Mouse (Mus musculus) lung, postnatal 4 days (tissue): ENCODE results near the gene Fam47e.
"Not testable (repeated sequence)": the region's sequence is repeated elsewhere in the genome, so short reads cannot be mapped to it uniquely, and the experiment has no call there.

Experiments
- DNase-seq, 2 experiments: peaks; one replicate each; pipeline ENCODE4 v3.0.0; 2021

Fam47e gene

DNA sequence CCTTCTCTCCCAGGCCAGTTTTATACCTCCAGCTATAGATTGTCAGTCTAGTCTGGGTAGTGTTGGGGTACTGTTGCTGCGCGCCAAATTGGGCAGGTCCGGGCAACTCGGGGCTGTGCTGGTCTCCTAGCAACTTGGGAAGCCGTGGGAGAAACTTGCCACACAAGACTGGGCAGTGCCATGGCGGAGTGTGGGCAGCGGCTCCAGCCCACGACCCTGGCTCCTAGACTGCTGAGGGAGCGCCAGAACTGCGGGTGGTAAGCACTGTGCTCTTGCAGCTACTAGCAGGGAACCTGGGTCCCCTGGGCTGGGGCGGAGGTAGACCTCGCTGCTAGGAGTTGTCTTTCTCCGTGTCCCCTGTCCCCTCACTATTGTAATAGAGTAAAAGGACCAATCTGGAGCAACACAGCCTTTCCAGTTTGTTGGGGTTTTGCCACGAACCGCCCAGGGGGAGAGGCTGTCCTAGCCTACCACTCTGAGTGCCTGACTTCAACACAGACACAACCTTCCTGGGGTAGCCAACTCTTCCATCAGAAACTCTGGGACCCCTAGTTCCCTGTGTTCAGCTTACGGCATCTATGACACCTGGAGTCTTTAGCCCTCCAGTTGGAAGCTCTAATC lies at the start of gene Fam47e:
Gene Fam47e (plus strand): TSS at position 179 of the 621 bp plus-strand sequence.
- no peak for DNase-seq

DNA sequence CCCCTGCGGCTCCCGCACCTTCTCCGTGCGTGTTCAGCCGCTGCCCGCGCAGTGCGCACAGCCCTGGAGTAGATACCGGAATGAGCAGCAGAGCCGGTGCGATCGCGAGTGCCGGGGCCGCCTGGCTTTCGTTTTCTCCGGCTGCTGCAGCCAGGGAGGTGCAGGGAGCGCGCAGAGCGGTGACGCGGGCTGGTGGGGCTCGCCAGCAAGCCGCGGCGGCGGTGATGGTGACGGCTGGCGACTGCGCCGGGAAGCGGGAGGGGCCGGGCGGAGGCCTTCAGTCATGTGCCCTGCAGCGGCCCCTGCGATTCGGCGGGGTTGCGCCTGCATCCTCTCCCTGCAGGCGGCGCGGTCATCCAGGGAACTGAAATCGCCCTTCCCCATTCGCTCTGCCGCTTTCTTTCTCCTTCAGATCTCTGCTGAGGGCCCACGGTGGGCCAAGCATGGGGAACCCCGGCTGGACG lies 49.4 kb upstream of the Fam47e start:
- DNase-seq = peak; percentile 97 to 99

- DNase-seq = peak in 1 of 2 experiments; percentile 62
These were observed 48.6 kb upstream of the Fam47e start for GRCm38 (mm10) chr5:92506301-92506729.

DNA sequence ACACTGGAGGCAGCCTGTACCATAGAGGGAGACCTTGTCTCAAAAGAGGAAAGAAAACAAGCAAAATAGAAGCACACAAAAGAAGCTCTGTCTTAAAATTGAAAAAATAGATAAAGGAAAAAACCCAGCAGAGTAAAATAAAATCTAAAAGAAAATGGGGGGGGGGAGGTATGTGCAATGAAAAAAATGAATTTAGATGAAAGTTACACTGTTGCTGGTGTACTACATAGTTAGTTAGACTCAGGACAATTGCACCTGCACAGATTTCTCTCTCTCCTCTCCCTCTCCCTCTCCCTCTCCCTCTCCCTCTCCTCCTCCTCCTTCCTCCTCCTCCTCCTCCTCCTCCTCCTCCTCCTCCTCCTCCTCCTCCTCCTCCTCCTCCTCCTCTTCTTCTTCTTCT lies 48.1 kb upstream of the Fam47e start, which contains the start of gene Scarb2:
Gene Scarb2 (minus strand): TSS at position 101 of the 400 bp plus-strand sequence.
- no peak for DNase-seq

- no peak for DNase-seq
These were observed 46.0 kb upstream of the Fam47e start for GRCm38 (mm10) chr5:92508853-92509252.

DNA sequence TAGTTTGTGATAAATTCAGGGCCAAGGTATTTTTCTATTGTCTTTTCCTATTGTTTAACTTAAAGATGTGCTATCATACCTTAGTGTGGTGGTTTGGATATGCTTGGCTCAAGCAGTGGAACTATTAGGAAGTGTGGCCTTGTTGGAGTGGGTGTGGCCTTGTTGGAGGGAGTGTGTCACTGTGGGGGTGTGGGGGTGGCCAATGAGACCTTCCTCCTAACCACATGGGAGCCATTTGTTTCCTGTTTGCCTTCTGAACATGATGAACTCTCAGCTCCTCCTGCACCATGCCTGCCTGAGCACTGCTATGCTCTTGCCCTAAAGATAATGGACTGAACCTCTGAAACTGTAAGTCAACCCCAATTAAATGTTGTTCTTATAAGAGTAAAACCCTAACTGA lies 43.6 kb upstream of the Fam47e start:
- DNase-seq = no peak

DNA sequence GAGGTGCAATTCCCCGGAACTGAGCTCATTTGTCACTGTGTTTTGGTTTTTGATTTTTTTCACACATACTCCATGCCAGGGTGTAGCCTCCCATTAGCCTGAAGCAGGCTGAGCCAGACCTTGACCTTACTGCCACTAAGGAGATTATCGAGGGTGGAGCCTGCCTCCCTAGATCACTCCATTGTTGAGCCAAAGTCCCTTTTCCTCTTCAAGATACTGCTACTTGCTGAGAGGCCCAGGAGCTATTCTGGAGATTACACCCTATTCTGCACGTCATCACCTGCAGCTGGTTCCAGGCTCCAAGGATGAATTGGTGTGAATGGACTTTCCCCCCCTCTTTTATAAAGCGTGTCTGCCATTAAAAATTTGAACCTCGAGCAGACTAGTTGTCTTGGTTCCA lies 42.8 kb upstream of the Fam47e start:
- DNase-seq = no peak

- DNase-seq = not testable (repeated sequence)
These were observed 33.7 kb upstream of the Fam47e start for GRCm38 (mm10) chr5:92521131-92521530.

- peak; percentile 61 to 70 for DNase-seq
These were observed 30.0 kb upstream of the Fam47e start for GRCm38 (mm10) chr5:92524821-92525258.

GRCm38 (mm10) chr5:92539698-92540097 lies 15.2 kb upstream of the Fam47e start:
- no peak for DNase-seq

DNA sequence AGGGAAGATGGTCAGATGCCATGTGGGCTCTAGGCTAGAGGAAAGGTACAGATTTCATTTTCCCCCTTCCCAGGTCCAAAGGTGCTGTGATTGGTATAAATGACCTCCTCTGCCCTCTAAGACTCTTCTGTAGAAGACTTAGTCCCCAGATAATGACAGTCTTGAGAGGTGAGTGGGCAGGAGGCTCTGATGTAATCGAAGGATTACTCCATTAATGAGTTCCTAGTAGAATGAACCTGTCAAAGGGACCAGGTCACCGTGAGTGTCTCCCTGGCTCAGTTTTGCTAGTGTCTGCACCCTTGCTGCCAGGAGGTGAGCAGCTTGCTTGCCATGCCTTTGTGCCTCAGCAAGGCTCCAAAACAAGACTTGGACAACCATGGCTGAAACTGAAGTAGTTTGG lies 2.3 kb upstream of the Fam47e start:
- no peak for DNase-seq

DNA sequence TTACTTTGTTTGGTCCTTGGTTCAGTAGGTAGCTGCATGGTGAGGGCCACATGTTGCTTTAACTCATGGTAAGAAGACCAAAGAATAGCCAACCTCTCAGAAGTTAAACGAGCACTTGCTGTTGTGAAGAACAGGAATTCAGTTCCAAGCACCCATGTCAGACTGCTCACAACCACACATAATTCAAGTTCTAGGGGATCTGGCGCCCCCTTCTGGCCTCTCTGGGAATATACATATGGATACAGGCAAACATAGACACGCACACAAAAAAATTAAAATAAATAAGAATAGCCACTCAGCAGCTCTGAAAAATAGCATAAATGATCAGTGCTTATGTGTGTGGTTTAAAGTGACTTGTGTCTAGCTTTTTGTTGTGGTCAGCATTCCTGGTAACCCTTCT lies 930 bp upstream of the Fam47e start:
- DNase-seq = no peak

GRCm38 (mm10) chr5:92554443-92554842 lies 426 bp upstream of the Fam47e start:
- DNase-seq = no peak

DNA sequence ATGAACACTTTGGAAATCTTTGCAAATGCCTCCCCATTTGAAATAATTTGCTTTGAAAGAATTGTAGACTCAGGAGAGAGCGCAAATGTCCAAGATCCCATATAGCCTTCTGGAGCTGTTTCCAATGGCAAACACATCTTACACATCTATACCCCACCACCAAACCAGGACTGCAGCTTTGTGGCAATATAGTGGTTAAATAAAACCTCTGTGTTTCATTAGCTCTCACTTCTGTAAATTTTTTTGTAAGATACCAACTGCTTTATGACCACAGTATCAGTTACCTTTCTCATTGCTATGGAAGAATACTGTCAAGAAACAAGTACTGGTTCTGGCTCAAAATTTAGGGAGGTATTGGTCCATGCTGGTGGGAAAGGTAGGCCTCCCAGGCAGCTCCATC lies 1.0 kb downstream of the Fam47e start:
- DNase-seq = no peak

- no peak for DNase-seq
These were observed 2.6 kb downstream of the Fam47e start for GRCm38 (mm10) chr5:92557508-92557907.

DNA sequence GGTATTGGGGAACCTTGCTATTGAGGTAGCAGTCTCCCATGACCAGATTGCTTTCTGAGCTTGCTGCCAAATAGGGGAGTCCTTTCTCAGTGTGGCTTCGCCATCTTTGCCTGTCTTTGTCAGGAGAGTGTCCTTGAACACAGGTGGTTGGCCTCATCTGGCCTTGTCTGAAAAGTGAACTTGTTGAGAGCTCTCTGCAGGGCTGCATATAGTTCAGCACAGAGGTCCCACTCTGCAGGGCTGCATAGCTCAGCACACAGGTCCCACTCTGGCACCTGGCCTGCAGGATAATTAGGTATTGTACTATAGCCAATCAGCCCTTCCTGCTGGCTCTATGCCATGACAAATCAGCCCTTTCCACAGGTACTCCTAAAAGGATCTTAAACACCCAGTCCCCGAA lies 5.3 kb downstream of the Fam47e start:
- DNase-seq = no peak

DNA sequence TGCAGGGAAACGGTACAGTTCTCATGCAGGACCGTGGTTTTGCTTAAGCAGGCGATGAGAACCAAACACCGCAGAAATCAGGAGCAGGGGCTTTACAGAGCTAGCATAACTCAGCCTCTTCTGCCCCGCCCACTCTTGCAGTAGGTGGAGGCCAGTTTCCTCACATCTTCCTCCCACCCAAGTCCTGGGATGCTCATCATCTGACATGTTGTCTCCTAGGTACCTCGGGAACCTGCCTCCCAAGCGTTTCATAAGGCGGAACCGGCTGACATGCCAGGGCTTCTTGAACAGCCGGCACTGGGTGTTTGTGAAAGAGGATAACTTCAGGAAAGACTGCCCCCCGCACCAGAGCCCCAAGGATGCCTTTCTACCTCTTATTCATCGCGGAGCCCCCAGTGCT lies 7.1 kb downstream of the Fam47e start:
- DNase-seq = no peak

- no peak for DNase-seq
These were observed 16.4 kb downstream of the Fam47e start for GRCm38 (mm10) chr5:92571232-92571631.

GRCm38 (mm10) chr5:92579559-92579958 lies 24.7 kb downstream of the Fam47e start:
- DNase-seq = no peak

GRCm38 (mm10) chr5:92585932-92586331 lies 31.1 kb downstream of the Fam47e start:
- no peak for DNase-seq

GRCm38 (mm10) chr5:92595026-92595425 lies 40.2 kb downstream of the Fam47e start:
- DNase-seq = no peak

- DNase-seq = no peak
These were observed 42.0 kb downstream of the Fam47e start for GRCm38 (mm10) chr5:92596865-92597264.

DNA sequence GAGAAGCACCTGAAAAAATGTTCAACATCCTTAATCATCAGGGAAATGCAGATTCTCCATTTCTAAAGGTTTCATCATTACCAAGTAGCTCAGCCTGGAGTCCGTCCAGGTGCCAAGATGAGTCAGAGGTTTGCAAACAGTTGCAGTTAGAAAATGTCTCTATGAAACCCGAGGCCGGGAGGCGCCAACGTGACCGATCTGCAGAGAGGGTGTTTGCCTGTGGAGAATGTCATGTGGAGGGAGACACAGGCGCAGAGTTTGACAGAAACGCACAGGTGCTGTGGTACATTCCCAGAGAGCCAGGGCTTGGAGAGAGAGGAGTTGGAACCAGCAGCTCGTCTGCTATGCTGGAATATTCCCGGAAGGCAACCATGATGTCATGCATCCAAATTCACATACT lies 44.2 kb downstream of the Fam47e start:
- peak; percentile 42 to 52 for DNase-seq

DNA sequence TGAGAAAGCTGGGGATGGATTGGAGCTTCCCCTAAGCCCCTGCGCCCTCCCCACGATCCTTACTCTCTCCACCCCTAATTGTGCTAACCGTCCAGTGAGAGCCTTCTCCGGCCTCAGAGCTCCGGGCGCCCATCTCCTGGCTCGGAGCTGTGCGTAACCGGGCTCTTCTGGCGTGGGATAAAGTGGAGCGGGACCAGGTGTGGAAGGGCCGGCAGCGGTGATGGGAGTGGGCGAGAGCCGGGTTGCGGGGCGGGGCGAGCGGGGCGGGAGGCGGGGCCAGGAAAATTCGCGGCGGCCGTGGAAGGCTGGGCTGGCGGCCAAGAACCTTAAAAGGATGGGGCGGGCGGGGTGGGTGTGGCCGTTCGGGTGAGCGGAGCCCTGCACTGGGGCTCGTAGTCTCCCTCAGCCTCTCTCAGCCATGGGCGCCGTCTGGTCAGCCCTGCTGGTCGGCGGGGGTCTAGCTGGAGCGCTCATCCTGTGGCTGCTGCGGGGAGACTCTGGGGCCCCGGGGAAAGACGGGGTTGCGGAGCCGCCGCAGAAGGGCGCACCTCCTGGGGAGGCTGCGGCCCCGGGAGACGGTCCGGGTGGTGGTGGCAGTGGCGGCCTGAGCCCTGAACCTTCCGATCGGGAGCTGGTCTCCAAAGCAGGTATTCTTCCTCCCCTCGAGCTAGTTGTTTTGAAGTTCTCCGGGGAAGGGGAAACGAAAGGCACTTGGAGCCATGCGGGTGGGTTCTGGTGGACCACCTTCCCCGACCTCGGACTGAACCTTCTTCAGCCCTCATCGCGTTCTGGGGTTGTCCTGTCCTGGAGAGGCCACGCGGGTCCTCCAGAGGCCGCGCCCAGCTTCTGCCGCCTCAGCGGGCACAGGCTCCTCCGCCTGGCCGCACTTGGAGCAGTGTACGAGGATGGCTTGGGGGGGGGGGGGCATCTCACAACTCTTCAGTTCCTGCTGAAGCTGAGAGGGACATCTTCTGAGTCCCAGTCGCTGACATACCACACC lies 48.1 kb downstream of the Fam47e start, which contains the start of gene Stbd1:
Gene Stbd1 (plus strand): TSS at position 351 of the 1,000 bp plus-strand sequence.
- peak; percentile 79 to 85 for DNase-seq
